Mouse (Mus musculus) liver, embryonic 14 days (tissue): Measurements from ENCODE around the gene 1700042G07Rik. TPM values are rescaled to one million over a fixed set of nuclear protein-coding genes. Genes with fewer than 3 reads are reported as not detected.

Source experiments
- polyA plus RNA-seq: library from polyadenylated mRNA; depleted of rRNA; stranded (reverse); fragments of >200 nt; gene quantifications from 2 replicates; pipeline ENCODE4 v1.2.3, GENCODE M21; 2012; rRNA removed

Gene 1700042G07Rik
- not detected in 2 replicates for polyA plus RNA-seq

DNA sequence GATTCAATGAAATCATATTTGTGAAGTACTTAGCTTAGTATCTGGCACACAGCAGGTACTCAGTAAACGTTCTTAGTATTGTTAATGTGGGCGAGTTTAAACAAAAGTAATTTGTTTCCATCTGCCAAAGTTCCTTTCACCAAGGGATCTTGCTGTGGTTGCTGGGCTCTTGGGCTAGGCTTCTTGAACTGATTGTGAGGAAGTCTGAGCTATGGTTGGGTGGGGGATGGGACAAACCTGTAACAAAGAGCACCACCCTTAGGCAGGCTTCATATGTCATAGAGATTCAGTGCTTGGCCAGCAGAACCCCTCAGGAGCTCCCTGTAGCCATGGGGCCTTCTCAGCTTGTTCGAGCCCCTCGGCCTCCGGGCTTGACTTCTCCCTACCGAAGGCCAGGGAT is at the start of gene 1700042G07Rik, which contains the start of gene Gm49337:
Gene 1700042G07Rik, plus strand, starts transcription at position 301 of the 400 bp plus-strand sequence.
Gene Gm49337, plus strand, starts transcription at position 313 of the 400 bp plus-strand sequence.

DNA sequence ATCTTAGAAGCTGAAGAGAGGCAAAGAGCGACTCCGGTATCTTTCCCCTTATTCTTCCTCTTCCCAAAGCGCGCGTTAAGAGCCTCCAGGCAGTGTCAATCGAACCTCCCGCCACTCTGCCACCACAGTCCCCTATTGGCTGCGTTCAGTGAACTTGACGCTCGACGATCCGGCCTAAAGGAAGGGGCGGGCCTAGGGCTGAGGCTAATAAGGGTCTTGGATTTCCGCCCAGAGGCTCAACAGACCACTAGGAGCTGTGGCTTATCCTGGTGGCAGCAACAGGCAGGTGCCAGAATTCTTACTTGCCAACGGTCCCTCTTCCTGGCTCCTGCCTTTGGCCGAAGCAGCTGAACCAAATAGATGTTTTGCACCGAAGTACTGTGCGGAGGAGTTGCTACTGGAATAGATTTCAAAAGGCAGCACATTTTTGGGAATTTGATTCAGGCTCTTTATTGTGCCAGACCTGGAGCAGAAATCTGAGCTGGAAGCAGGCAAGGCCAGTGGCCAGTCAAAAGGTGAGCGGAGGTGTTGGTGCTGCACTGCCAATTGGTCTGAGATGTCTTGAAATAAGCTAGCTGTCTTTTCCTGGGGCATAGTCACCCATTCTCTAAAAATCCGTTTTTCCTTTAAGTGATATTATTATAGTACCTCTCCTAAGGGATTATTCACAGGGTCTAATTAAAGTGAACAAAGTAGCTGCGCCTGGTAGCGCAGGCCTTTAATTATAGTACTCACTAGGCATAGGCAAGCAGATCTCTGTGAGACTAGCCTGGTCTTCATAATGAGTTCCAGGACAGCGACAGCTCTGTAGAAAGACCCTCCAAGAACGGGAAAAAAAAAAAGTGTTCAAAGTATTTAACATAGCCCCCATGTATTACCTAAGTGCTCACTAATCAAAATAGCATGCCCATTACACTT is 49.3 kb upstream of the 1700042G07Rik start, which contains the start of the genes Rad54l and Pomgnt1:
Gene Rad54l, minus strand, starts transcription at position 89 of the 918 bp plus-strand sequence.
Gene Pomgnt1, plus strand, starts transcription at position 239 of the 918 bp plus-strand sequence.

GRCm38 (mm10) chr4:116151238-116151637 is 21.9 kb upstream of the 1700042G07Rik start, which contains the start of gene Lurap1:
TSS of gene Lurap1 (minus strand) at chr4:116151338.

GRCm38 (mm10) chr4:116167404-116167803 is 5.8 kb upstream of the 1700042G07Rik start, which contains the start of gene Tspan1:
TSS of gene Tspan1 (minus strand) at chr4:116167601.

DNA sequence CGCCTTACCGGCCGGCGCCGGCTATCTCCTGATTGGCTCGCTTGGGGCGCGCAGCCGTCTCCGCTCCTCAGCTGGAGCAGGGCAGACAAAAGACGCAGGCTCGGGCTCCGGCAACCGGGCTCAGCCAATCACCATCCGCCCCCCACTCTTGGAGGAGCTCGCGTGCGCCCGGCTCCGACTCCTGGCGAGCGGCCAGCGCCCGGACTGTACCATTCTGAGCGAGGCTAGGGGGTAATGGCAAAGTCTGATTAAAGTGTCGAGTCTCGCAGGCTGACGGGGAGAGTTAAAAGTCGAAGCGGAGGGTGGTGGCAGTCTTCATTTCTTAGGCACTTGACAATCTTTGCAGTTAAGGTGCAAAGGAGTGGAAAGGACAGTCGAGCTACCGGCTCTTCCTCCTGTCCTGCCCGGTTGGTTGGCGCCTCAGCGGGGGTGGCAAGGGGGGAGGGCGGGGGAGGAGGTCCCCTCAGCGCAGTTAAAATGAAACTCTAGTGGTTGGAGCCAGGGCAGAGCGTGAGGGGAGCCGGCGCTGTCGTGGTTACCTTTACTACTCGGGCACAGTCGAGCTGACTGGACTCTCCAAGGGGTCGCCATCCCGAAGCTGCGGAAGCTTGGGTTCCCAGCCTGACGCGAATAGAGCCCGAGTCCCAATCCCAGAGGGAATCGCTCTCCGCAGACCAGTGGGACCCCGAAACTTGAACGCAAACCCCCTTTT is 48.1 kb downstream of the 1700042G07Rik start, which contains the start of gene Pik3r3:
Gene Pik3r3, plus strand, starts transcription at position 479 of the 712 bp plus-strand sequence.

Other genes with a start within 250 kb of the 1700042G07Rik start
- not detected in 2 replicates for gene Dmbx1, start 233.4 kb upstream of the 1700042G07Rik start, polyA plus RNA-seq
- 3.4 and 3.9 TPM in 2 replicates for gene Faah, start 155.4 kb upstream of the 1700042G07Rik start, polyA plus RNA-seq
- 4.4 and 5.0 TPM in 2 replicates for gene Nsun4, start 119.5 kb upstream of the 1700042G07Rik start, polyA plus RNA-seq
- gene Uqcrh, start 98.3 kb upstream of the 1700042G07Rik start, polyA plus RNA-seq, result 335 and 338 TPM in 2 replicates
- 11.6 and 13.9 TPM in 2 replicates for gene Lrrc41, start 98.1 kb upstream of the 1700042G07Rik start, polyA plus RNA-seq
- 15.2 and 18.7 TPM in 2 replicates for gene Rad54l, start 49.7 kb upstream of the 1700042G07Rik start, polyA plus RNA-seq
- 8.5 and 9.1 TPM in 2 replicates for gene Pomgnt1, start 49.5 kb upstream of the 1700042G07Rik start, polyA plus RNA-seq
- gene Lurap1, start 22.0 kb upstream of the 1700042G07Rik start, polyA plus RNA-seq, result 0.08 TPM in 2 replicates
- not detected in 2 replicates for gene Tspan1, start 5.8 kb upstream of the 1700042G07Rik start, polyA plus RNA-seq
- gene Gm49337, start within 50 bp of the 1700042G07Rik start, polyA plus RNA-seq, result not detected in 2 replicates
- gene Pik3r3, start 48.2 kb downstream of the 1700042G07Rik start, polyA plus RNA-seq, result 1.1 and 1.2 TPM in 2 replicates